Mouse (Mus musculus) liver, adult 2 months (tissue): Measurements from ENCODE around the gene Zbtb34. TPM values are rescaled to one million over a fixed set of nuclear protein-coding genes. Genes with fewer than 3 reads are reported as not detected.

Experiments
- DNase-seq: peaks from one replicate; pipeline ENCODE4 v3.0.0-alpha.2; 2011; ENCODE audit warnings: low read depth, low spot score; ENCODE audit errors: extremely low read depth
- H3K27ac ChIP-seq: fragments of 200-500 bp; replicated peaks from 2 replicates; pipeline ENCODE4 v1.5.1; 2012; ENCODE audit warnings: low read depth, mild to moderate bottlenecking, control low read depth, inconsistent platforms, low read length; ENCODE audit not compliant: insufficient read depth
- H3K27me3 ChIP-seq: fragments of 200-500 bp; 2 replicates; pipeline ENCODE4 v1.6.1; 2012; ENCODE audit warnings: mild to moderate bottlenecking, moderate library complexity, low read length, inconsistent platforms; ENCODE audit not compliant: control insufficient read depth, insufficient read depth
- H3K36me3 ChIP-seq: fragments of 200-500 bp; 2 replicates; pipeline ENCODE4 v1.6.1; 2012; ENCODE audit warnings: low read length, inconsistent platforms; ENCODE audit not compliant: control insufficient read depth, insufficient read depth
- H3K4me1 ChIP-seq: fragments of 200-500 bp; 2 replicates; pipeline ENCODE4 v1.6.1; 2011; ENCODE audit warnings: low read length; ENCODE audit not compliant: control insufficient read depth, insufficient read depth
- H3K4me3 ChIP-seq: fragments of 200-500 bp; 2 replicates; pipeline ENCODE4 v1.5.1; 2011; ENCODE audit warnings: low read depth, mild to moderate bottlenecking, control low read depth, low read length, moderate library complexity; ENCODE audit not compliant: insufficient read depth
- H3K79me2 ChIP-seq: fragments of 200-500 bp; 2 replicates; pipeline ENCODE4 v1.6.1; 2012; ENCODE audit warnings: inconsistent platforms, mild to moderate bottlenecking, low read length, moderate library complexity; ENCODE audit not compliant: control insufficient read depth, insufficient read depth
- H3K9ac ChIP-seq: fragments of 200-500 bp; 2 replicates; pipeline ENCODE4 v1.6.1; 2012; ENCODE audit warnings: low read depth, mild to moderate bottlenecking, control low read depth, inconsistent platforms, low read length
- CTCF ChIP-seq: fragments of 200-500 bp; IDR thresholded peaks from 2 replicates; pipeline ENCODE4 v1.5.1; 2011; ENCODE audit warnings: low read depth, low read length, control low read depth
- POLR2A ChIP-seq: fragments of 200-500 bp; IDR thresholded peaks from 2 replicates; pipeline ENCODE4 v1.6.1; 2011; ENCODE audit warnings: low read length, control low read depth; ENCODE audit not compliant: insufficient read depth; ENCODE audit errors: extremely low read depth
- WGBS: fragments of 180-500 bp; shearing (Covaris S2); methylation state at CpG from one replicate; pipeline ENCODE4 v1.1.7; 2018; 5-methylcytosine and 5-hydroxymethylcytosine counted together
- polyA plus RNA-seq: library from polyadenylated mRNA; depleted of rRNA; stranded (reverse); fragments of >200 nt; gene quantifications from 2 replicates; pipeline ENCODE4 v1.2.3, GENCODE M21; 2012
- total RNA-seq: library from RNA; depleted of rRNA; stranded (reverse); fragments of >200 nt; gene quantifications from 2 replicates; pipeline ENCODE4 v1.2.3, GENCODE M21; 2014

The Zbtb34 gene
- total and polyA plus RNA-seq, 2 experiments = 1.9 to 2.5 TPM

- Histone ChIP-seq H3K79me2 (no peaks in the 10 kb centered on the region), H3K27ac (no peak overlapping the region), H3K9ac (no peak overlapping the region), H3K4me3 (no peak overlapping the region), H3K4me1 (no peaks in the 10 kb centered on the region; the same call in none of the 2 replicates), H3K27me3 (no peaks in the 10 kb centered on the region), H3K36me3 (no peaks in the 10 kb centered on the region)
- WGBS = 81% methylated on average over 5 of the region's 5 CpGs
- TF ChIP-seq POLR2A (no peak), CTCF (no peak)
- no peak for DNase-seq
These were observed 28.5 kb downstream of the Zbtb34 start for GRCm38 (mm10) chr2:33402638-33403037.

GRCm38 (mm10) chr2:33402236-33402635, 28.9 kb downstream of the Zbtb34 start:
- peak; percentile 46 for DNase-seq
- no peak overlapping the region for H3K27ac ChIP-seq
- H3K27me3 ChIP-seq = no peaks in the 10 kb centered on the region
- no peak overlapping the region for H3K9ac ChIP-seq
- 21% methylated on average over 7 of the region's 7 CpGs for WGBS
- H3K4me3 ChIP-seq = no peak overlapping the region
- H3K79me2 ChIP-seq = no peaks in the 10 kb centered on the region
- H3K4me1 ChIP-seq = no peaks in the 10 kb centered on the region; the same call in none of the 2 replicates
- TF ChIP-seq CTCF (peak; percentile 88), POLR2A (no peak)
- no peaks in the 10 kb centered on the region for H3K36me3 ChIP-seq

- no peaks in the 10 kb centered on the region for H3K79me2 ChIP-seq
- DNase-seq = peak; percentile 14
- no peaks in the 10 kb centered on the region for H3K27me3 ChIP-seq
- 49% methylated on average over 3 of the region's 3 CpGs for WGBS
- H3K9ac ChIP-seq = no peak overlapping the region
- H3K4me1 ChIP-seq = no peaks in the 10 kb centered on the region; the same call in none of the 2 replicates
- no peak overlapping the region for H3K27ac ChIP-seq
- H3K4me3 ChIP-seq = no peak overlapping the region
- no peaks in the 10 kb centered on the region for H3K36me3 ChIP-seq
- TF ChIP-seq POLR2A (no peak), CTCF (peak; percentile 51; the same call in 1 of the 2 replicates)
These were observed 29.9 kb downstream of the Zbtb34 start for GRCm38 (mm10) chr2:33401217-33401616.

GRCm38 (mm10) chr2:33400541-33400940, 30.6 kb downstream of the Zbtb34 start:
- WGBS = 82% methylated on average over 5 of the region's 5 CpGs
- no peaks in the 10 kb centered on the region for H3K79me2 ChIP-seq
- no peaks in the 10 kb centered on the region; the same call in none of the 2 replicates for H3K4me1 ChIP-seq
- H3K36me3 ChIP-seq = no peaks in the 10 kb centered on the region
- no peak overlapping the region for H3K27ac ChIP-seq
- DNase-seq = no peak
- TF ChIP-seq POLR2A = no peak
- TF ChIP-seq CTCF = no peak
- no peaks in the 10 kb centered on the region for H3K27me3 ChIP-seq
- H3K4me3 ChIP-seq = no peak overlapping the region
- no peak overlapping the region for H3K9ac ChIP-seq

GRCm38 (mm10) chr2:33399091-33399490, 32.0 kb downstream of the Zbtb34 start:
- H3K9ac ChIP-seq = no peak overlapping the region
- WGBS = 39% methylated on average over 7 of the region's 7 CpGs
- DNase-seq = peak; percentile 56

GRCm38 (mm10) chr2:33397036-33397435, 34.1 kb downstream of the Zbtb34 start:
- TF ChIP-seq POLR2A (no peak), CTCF (no peak)
- DNase-seq = no peak
- H3K27ac ChIP-seq = no peak overlapping the region
- H3K27me3 ChIP-seq = no peaks in the 10 kb centered on the region
- no peak overlapping the region for H3K4me3 ChIP-seq
- H3K36me3 ChIP-seq = no peaks in the 10 kb centered on the region
- no peaks in the 10 kb centered on the region for H3K79me2 ChIP-seq
- no peaks in the 10 kb centered on the region; the same call in none of the 2 replicates for H3K4me1 ChIP-seq
- WGBS = 86% methylated on average over 4 of the region's 4 CpGs
- H3K9ac ChIP-seq = no peak overlapping the region

More at GRCm38 (mm10) chr2:33399091-33399490, 32.0 kb downstream of the Zbtb34 start:
- no peaks in the 10 kb centered on the region for H3K27me3 ChIP-seq
- no peaks in the 10 kb centered on the region for H3K36me3 ChIP-seq
- H3K27ac ChIP-seq = no peak overlapping the region
- no peaks in the 10 kb centered on the region for H3K79me2 ChIP-seq
- no peak overlapping the region for H3K4me3 ChIP-seq
- no peak for TF ChIP-seq CTCF
- TF ChIP-seq POLR2A = no peak
- no peaks in the 10 kb centered on the region; the same call in none of the 2 replicates for H3K4me1 ChIP-seq
